Mouse (Mus musculus) spleen, postnatal 10 days (tissue): ENCODE results near the gene Senp2.
"Not testable (repeated sequence)": the region's sequence is repeated elsewhere in the genome, so short reads cannot be mapped to it uniquely, and the experiment has no call there.

Experiments used
- DNase-seq, 2 experiments: peaks; one replicate each; pipeline ENCODE4 v3.0.0; 2021 to 2022; ENCODE audit warnings: low spot score in 2 of 2

Senp2 gene

DNA sequence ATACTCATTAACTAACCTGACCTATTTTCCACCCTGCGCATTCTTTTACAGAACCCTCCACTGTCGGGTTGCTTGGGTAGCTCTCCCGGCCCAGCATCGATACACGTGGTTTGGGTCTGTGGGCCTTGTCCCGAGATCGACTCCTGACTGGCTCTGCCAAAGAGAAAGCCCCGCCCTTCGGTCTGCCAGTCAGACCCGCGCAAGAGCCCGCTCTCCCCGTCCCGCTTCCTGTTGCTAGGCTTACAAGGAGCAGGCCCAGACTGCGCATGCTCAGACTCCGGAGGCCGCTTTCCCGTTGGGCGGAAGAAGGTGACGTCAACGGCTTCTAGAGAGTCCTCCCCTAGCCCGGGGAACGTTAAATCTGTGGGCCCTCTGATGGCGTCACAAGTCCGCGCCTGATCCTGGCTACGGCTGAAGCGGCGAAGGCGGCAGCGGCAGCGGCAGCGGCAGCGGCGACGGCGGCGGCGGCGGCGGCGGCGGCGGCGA, at the start of gene Senp2:
TSS of gene Senp2 (plus strand) at position 386 of the 486 bp plus-strand sequence.
- peak; percentile 99 to 100 for DNase-seq

DNA sequence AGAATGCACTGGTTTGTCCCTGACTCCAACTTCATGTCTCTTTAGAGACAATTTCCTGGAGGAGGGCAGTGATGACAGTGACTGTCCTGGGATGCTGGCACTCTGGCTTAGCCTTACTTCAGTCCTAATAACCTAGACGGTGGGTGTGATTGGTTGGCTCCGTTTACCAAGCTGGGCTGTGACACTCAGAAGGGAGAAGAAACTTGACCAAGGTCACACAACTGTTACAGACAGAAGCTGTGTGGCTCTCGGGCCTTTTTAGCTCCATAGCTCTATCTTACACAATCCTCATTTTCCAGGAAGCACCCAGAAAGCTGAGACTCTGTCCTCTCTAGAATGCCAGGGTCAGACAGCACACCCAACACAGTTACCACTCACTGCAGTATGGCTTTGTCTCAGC, 43.7 kb upstream of the Senp2 start:
- no peak for DNase-seq

DNA sequence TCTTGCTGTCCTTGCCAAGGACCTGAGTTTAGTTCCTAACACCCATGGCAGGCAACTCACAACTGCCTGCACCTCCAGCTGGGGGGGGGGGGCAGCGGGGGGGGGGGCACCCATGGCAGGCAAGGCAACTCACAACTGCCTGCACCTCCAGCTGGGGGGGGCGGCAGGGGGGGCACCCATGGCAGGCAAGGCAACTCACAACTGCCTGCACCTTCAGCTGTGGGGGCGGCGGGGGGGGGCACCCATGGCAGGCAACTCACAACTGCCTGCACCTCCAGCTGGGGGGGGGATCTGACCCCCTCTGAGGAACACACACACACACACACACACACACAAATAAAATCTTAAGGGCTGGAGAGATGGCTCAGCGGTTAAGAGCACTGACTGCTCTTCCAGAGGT, 39.4 kb upstream of the Senp2 start:
- no peak for DNase-seq

DNA sequence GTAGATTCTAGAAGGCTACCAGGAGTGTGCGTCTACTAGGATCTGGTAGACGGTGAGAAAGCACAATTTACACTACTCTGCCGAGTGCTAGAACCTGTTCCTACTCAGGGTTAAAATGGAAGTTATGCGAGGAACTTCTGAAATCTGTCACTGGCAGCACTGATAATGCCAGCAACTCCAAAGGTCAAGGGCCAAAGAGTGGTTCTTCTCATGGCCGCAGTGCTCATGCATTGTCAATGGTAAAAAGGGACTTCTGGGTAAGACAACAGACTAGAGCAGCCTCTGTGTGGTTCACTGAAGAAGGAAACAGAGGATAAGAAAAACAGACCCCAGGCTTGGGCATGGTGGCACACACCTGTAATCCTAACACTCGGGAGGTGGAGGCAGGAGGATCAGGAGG, 38.7 kb upstream of the Senp2 start:
- DNase-seq, result no peak

DNA sequence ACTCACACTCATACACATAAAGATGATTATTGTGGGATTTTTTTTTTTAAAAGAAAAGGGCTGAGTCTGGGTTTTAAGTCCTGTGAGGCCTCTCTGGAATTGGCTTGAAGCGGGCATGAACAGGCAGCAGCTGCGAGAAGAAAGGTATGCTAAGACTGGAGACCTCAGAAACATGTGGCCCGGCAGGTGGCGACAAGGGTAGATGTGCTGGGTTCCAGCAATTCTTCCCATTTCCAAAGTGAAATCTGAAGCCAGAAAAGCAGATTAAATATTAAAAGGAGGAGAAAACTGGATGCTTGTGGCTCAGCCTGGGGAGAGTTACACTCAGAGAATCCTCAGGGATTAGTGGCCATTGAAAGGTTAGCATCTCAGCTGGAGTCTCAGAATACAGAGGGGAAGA, 37.8 kb upstream of the Senp2 start:
- no peak for DNase-seq

DNA sequence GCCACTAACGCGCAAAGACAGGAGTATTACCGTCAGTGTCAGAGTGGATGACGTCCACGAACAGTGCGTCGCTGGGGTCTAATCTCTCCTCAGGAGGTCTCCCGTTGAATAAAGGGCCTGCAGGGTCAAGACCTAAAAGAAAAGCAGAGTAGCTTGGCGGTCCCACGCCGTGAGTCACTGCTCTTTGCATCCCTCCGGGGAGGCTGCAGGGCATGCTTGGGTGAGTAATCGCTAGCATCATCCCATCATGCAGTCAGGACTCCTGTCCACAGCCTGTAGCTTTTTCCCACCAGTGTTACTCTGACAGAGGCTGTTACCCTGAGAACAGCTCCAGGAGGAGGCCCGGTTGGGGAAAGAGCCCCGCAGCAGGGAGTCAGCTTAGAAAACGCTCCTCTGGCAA, 33.1 kb upstream of the Senp2 start:
- DNase-seq, result no peak

DNA sequence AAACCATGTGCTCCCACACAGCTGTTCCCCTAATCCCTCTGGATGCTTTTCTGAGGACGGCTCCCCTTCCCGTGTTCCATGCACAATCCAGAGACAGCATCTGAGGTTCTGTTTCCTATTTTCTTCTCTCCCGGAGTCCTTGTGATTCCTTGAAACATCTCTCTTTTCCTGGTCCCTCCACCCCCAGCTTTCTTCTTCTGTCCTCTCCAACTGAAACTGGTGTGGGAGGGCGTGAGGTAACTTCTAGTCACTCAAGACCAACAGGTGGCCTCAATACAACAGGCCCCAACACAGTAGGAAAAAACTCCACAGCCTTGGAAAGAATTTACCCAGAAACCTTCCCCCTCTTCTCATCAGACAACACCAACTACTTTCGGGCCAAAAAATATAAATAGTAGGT, 31.9 kb upstream of the Senp2 start:
- no peak for DNase-seq

DNA sequence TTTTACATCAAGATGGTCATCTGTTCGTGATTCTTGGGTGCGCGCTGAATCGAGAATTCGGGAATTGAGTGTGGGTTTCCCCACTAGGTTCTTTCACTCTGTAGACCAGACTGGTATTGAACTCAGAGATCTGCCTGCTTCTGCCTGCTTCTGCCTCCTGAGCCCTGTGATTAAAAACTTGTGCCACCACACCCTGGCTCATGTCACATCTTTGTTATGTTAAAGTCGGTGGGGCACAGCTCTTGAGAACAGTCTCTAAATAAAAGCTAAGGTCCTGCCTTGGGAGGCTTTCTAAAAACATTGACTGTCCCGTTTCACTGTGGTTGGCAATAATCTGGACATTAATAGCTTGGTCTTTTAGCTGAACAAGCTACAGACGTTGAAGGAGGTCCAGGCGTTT, 26.1 kb upstream of the Senp2 start:
- DNase-seq, result no peak

DNA sequence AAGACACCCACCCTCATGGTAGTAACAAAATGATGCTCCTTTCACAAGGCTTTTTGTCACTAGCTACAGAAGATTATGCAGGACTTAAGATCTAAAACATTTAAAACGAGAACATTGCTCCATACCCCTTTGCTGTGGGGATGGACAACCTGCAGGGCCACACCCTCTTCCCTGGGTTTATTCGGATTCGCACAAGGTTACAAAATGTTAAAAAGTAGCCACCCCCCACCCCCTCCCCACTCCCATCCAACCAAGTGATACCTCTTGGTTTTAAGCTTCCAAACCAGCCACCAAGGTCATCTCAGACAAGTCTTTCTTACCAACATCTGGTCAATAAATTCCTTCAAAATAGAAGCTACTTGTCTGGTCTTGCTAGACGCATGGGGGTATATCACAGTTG, 25.7 kb upstream of the Senp2 start:
- no peak for DNase-seq

DNA sequence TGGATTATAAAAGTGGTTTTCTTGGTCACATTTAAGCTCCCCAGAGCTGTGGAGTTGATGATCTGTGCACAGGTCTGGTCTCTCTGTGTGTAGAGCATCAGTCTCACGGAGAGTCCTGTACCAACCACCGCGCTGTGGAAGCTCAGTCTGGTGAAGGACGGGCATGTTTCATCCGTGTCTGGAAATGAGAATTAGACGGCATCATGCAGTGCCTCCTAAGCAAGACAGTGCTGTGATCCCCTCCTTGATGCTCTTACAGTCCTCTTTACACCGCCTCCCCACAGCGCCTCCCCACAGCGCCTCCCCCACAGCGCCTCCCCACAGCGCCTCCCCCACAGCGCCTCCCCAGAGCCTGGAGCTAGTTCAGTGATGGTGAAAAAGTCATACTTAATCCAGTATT, 25.2 kb upstream of the Senp2 start:
- no peak for DNase-seq

DNA sequence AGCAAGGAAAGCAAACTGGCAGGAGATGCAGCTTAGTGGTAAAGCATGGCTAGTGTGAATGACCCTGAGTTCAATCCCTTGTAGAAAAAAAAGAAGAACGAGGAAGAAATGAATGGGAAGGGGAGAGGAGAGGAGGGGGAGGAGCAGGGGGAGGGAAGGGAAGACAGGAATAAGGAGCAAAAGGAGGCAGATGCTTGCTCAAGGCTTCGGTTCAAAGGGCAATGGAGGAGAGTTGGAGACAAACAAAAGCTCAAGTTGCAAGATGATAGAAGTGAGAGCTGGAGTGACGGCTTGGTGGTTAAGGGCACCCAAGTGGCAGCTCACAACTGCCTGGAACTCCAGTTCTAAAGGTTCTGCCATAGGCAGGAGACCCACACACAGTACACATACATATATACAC, 23.1 kb upstream of the Senp2 start:
- DNase-seq, result no peak

DNA sequence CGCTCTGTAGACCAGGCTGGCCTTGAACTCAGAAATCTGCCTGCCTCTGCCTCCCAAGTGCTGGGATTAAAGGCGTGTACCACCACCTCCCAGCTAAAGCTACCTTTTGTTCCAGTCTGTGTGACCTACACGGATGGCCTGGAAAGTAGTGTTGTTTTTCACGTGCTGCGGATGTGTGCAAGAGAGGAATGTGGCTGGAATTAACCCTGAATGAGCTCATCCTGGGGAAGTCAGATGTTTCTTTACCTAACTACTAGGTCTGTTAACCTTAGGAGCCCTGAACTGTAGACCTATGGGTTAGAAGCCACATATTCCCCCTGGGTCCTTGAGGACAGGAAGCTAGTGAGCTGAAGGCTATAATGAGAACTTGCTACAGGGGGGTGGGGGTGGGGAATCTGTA, 21.3 kb upstream of the Senp2 start:
- DNase-seq, result no peak

DNA sequence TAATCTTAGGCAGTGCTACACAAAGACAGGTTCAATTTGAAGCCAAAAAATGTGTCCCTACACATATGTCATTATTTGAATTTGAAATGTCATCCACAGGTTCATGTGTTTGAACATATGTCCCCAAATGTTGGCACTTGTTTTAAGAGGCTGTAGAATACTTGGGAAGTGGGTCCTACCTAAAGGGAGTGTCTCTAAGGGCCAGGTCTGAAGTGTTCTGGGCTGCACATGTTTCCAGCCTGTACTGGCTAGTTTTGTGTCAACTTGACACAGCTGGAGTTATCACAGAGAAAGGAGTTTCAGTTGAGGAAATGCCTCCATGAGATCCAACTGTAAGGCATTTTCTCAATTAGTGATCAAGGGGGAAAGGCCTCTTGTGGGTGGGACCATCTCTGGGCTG, 18.4 kb upstream of the Senp2 start:
- not testable (repeated sequence) for DNase-seq

DNA sequence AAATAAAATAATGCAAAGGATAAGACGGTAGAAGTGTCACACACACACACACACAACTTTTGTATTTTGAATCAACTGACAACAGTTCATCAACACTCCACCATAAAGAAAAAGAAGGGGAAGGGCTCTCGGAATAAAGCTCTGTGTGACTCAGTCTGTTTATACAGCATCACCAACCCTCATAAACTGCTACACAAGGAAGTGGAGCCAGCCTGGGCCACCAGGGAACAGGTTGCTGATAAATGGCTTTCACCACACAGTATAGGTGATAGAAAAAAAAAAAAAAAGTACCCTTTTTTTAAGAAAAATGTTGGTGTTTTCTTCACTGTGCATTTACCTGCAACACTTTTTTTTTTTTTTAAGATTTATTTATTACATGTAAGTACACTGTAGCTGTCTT, 17.5 kb upstream of the Senp2 start:
- no peak for DNase-seq

DNA sequence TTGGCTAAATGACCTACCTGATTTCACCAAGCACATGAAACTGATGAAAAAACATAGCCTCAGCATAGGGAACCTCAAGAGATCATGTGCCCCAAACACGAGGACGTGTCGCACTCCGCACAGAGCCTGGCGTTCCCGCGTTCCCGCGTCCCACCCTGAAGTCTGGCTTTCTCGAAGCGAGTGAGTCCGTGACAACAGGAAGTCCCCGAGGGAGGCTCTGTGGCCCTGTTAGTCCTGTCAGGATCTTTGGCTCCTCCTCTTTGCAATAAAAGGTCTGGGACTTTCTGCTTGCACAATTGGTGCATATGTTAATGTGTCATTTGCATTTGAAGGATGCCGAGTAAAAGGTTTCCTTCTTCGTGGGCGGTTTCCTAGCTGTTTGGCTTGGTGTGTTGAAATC, 14.0 kb upstream of the Senp2 start, which contains the start of gene Liph:
TSS of gene Liph (minus strand) at position 360 of the 400 bp plus-strand sequence.
- peak; percentile 43 to 52 for DNase-seq

DNA sequence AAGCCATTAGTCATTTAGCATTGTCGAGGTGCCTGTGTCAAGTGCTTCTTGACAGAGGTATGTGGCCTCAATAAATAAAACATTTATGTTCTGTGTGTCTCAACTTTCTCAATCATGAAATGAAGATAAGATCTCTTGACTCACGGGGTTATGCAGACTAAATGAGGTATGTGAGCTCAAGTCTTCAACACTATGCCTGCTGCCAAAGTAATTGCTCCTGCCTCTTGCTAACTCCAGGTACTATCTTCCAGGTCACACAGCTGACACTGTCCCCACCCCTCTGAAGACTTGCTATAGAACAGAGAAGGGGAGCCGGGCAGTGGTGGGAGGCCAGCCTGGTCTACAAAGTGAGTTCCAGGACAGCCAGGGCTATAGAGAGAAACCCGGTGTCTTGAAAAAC, 12.9 kb upstream of the Senp2 start:
- peak in 1 of 2 experiments; percentile 35 for DNase-seq

DNA sequence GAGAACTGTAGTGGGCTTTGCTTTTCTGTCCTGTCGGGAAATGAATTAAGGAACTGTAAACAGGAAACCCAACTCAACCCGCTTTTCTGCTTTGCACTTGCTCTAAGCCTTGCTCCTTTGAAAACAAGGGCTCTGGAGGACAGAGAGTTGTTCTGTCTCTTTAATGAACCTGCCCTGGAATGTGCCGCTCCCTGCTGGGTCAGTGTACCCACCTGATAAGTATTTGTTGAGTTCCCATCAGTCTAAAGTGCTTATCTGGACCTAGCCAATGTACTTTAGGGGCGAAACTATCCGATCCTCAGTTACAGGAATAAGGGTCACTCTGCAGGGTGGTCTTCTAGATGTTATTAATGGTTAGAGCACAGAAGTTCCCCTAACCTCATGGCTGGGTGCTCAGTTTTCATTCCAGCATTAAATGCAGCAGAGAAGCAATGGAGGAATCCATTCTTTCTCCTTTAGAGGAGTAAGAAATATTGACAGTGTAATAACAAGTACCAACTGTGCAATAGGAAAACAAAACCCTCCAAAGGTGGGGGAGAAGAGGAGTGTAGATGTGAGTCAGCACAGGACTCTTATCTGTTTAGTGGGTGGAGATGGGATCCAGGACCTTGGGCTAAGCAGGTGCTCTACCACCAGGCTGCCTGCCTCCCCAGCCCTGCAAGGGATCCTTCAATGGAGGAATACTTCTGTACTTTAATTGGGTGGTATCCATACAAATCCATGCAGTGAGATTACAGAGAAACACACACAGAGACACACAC, 12.2 kb upstream of the Senp2 start:
- peak; percentile 31 to 33 for DNase-seq

DNA sequence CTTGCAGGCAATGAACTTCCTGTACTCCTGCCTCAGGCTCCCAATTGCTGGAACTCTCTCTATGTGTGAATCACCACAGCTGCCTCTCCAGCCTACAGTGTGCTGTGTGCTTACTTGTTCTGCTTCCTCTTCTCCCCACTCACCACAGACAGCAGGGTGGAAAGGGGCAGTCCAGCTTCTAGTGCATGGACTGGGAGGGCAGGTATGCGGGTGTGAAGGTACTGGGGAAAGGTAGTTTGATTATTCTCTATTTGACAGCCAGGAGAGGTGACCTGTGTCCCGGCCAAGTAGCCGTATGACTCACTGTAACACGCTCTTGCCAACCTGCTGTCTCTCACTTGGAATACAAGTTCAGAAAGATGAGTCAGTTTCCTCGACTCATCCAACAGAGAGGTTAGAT, 11.2 kb upstream of the Senp2 start:
- DNase-seq, result no peak

DNA sequence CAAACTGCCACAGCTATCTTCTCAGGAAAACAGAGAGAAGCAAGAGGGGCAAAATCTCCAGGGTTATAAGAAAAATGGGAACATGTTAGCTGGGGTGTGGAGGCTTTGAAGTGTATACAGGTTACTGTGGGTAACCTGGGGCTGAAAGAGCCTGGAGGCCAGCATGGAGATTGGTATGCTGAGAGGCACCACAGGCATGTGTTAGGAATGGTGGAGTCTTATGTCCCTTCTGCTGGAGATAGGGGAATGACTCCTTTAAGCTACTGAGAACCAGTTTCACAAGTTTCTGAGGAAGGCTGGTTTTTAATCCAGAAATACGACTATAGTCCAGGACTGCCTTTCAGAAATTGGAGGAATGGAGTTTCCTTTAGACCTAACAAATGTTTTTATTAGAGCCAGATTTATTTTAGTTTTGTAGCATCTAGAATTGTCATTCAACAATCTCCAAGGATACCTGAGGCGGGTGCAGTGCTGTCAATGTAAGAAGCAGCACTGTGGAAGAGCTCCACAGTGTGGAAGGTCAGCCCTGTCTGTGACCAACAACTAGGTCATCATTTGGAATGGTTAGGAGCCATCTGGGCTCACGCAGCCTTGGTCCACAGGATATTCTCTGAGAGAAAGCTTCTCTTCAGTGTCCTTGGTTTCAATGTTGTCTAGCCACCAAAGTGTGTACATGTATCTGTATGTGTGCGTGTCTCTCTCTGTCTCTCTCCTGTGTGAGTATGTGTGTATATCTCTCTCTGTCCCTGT, 9.2 kb upstream of the Senp2 start:
- DNase-seq, result no peak

DNA sequence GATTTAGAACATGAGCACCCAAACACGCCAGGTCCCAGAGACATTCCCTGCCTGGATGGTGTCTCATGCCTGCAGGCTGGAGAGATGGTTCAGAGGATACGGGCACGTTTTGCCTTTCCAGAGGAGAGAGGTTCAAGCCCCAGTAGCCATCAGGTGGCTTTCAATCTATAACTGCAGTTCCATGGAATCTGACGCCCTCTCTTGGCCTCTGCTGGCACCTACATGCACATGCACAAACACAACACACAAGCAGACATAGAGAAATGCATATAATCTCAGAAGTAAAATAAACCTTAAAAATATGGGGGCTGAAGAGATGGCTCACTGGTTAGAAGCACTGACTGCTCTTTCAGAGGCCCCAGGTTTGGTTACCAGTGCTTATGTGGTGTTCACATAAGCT, 8.1 kb upstream of the Senp2 start:
- no peak for DNase-seq

DNA sequence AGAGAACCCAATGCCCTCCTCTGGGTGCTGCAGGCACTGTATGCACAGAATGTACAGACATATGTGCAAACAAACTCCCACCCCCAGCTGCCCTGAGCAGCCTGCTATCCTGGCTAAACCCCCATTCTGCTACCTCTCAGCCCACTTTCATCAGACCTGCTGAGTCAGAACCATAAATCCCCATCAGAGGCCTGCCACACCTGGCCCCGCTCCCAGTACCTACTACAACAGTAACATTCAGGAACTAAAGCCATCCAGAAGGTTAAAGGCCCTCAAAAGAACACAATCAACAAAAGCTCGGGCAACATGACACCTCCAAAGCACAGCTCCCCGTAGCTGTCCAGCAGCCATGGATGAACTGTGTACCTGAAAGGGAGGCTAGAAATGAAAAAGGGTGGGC, 7.7 kb upstream of the Senp2 start:
- no peak for DNase-seq

DNA sequence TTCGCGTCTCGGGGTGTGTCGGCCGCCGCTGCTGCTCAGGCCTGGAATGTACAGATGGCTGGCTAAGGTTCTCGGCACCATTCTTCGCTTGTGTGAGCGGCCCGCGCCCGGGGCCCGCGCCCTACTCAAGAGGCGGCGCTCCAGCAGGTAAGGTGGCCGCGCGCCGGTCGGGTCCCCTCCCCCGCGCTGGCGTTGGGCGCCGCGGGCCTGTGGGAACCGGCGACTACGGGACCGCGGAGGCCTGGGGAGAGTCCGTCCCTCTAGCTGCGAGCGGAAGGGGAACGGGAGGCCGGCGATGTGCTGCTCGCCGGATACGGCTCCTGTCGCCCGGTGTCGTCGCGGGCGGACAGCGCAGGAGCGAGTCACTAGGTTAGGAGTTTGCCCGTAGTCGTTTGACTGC, 312 bp downstream of the Senp2 start:
- DNase-seq, result no peak

DNA sequence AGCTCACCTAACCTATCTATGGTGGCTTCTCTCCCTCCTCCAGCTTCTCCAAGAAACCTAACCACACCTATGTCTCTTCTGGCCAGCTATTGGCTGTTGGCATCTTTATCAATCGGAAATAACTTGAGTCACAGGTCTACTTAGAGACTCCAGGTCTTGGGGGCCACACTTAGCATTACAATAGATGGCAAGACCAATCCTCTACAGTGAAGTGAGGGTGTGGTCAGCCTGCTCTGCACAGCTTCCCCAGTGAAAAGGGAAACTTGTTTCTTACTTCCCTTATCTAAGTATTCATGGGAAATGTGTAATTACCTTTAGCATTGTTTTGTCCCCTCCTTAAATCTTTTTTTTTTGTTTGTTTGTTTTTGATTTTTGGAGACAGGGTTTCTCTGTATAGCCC, 6.3 kb downstream of the Senp2 start:
- DNase-seq, result no peak
